Mouse (Mus musculus): ENCODE data around the gene Fam189b.
"Not testable (repeated sequence)": the region's sequence is repeated elsewhere in the genome, so short reads cannot be mapped to it uniquely, and the experiment has no call there.

Gene Fam189b

GRCm38 (mm10) chr3:89206695-89207094, 23.8 kb downstream of the Fam189b start:
- DNase-seq: no peak

GRCm38 (mm10) chr3:89208075-89208657, 25.2 kb downstream of the Fam189b start:
- DNase-seq: no peak

GRCm38 (mm10) chr3:89208736-89209135, 25.8 kb downstream of the Fam189b start:
- DNase-seq: no peak

GRCm38 (mm10) chr3:89209731-89210130, 26.8 kb downstream of the Fam189b start:
- DNase-seq: no peak

- no peak for DNase-seq
Measured at GRCm38 (mm10) chr3:89210162-89210561, 27.2 kb downstream of the Fam189b start.

- DNase-seq: no peak
Measured at GRCm38 (mm10) chr3:89210731-89211130, 27.8 kb downstream of the Fam189b start.

GRCm38 (mm10) chr3:89213803-89214530, 31.0 kb downstream of the Fam189b start:
- DNase-seq: peak; percentile 84

- no peak for DNase-seq
Measured at GRCm38 (mm10) chr3:89214681-89215411, 31.9 kb downstream of the Fam189b start, which contains the start of gene Thbs3. Thbs3 (plus strand) TSS chr3:89215180.

GRCm38 (mm10) chr3:89215853-89216252, 32.9 kb downstream of the Fam189b start:
- peak; percentile 81 for DNase-seq

- not testable (repeated sequence) for DNase-seq
Measured at GRCm38 (mm10) chr3:89216407-89216806, 33.5 kb downstream of the Fam189b start.

- DNase-seq: no peak
Measured at GRCm38 (mm10) chr3:89218271-89218670, 35.3 kb downstream of the Fam189b start.

GRCm38 (mm10) chr3:89219546-89219945, 36.6 kb downstream of the Fam189b start:
- DNase-seq: no peak

- DNase-seq: no peak
Measured at GRCm38 (mm10) chr3:89221167-89221566, 38.2 kb downstream of the Fam189b start.

- DNase-seq: no peak
Measured at GRCm38 (mm10) chr3:89224796-89225195, 41.9 kb downstream of the Fam189b start.

GRCm38 (mm10) chr3:89225321-89225815, 42.4 kb downstream of the Fam189b start:
- no peak for DNase-seq

GRCm38 (mm10) chr3:89225918-89226317, 43.0 kb downstream of the Fam189b start:
- DNase-seq: no peak

GRCm38 (mm10) chr3:89226361-89226760, 43.4 kb downstream of the Fam189b start:
- no peak for DNase-seq

GRCm38 (mm10) chr3:89226900-89227299, 44.0 kb downstream of the Fam189b start, which contains the start of gene Mtx1:
Mtx1 (minus strand) TSS chr3:89227088.
- no peak for DNase-seq

GRCm38 (mm10) chr3:89227307-89228179, 44.6 kb downstream of the Fam189b start:
- no peak for DNase-seq

GRCm38 (mm10) chr3:89228180-89228549, 45.2 kb downstream of the Fam189b start:
- peak; percentile 81 for DNase-seq

- DNase-seq: no peak
Measured at GRCm38 (mm10) chr3:89228836-89229235, 45.9 kb downstream of the Fam189b start, which contains the start of gene Muc1. Muc1 (plus strand) TSS chr3:89229057.

GRCm38 (mm10) chr3:89229276-89229675, 46.3 kb downstream of the Fam189b start:
- DNase-seq: no peak
